Mouse (Mus musculus): Measurements from ENCODE around the gene Mat2a. TPM values are rescaled to one million over a fixed set of nuclear protein-coding genes. Genes with fewer than 3 reads are reported as not detected.

Gene Mat2a
- polyA plus RNA-seq, 1 experiment from 2014 or later = 463 TPM

- WGBS = 87% methylated on average over 6 of the region's 6 CpGs
- no peak for ATAC-seq (ENCODE audit: low FRiP score, low TSS enrichment)
Measured at GRCm38 (mm10) chr6:72383142-72383820, 56.1 kb downstream of the Mat2a start.

More at GRCm38 (mm10) chr6:72383142-72383820, 56.1 kb downstream of the Mat2a start:
- peaks cover 11% of the 10 kb centered on the region; the same call in 1 of the 2 replicates for H3K27me3 ChIP-seq (ENCODE audit: control insufficient read depth, insufficient read depth, low read length)
- H3K4me2 ChIP-seq (replicated peaks; ENCODE audit: low read depth, low read length) = no peak overlapping the region
- H3K4me1 ChIP-seq (ENCODE audit: control insufficient read depth, insufficient read depth, low read length) = peaks cover 5% of the 10 kb centered on the region
- H3K9me3 ChIP-seq (ENCODE audit: control insufficient read depth, low read length) = no peaks in the 10 kb centered on the region
- H3K9ac ChIP-seq (ENCODE audit: low read depth, low read length) = no peak overlapping the region
- H3K27ac ChIP-seq (ENCODE audit: low read depth, low read length) = no peak overlapping the region
- peaks cover 10% of the 10 kb centered on the region for H3K36me3 ChIP-seq (ENCODE audit: control insufficient read depth, insufficient read depth, low read length)
- H3K4me3 ChIP-seq (ENCODE audit: low read length) = no peak overlapping the region

Other genes with a start within 250 kb of the Mat2a start
- gene Atoh8, start 204.0 kb downstream of the Mat2a start, polyA plus RNA-seq (2014; fragmentation: Nextera tagmentation; extraction: Ambion mirVana) = 13.3 and 14.2 TPM in 2 replicates
- gene Sftpb, start 134.9 kb downstream of the Mat2a start, polyA plus RNA-seq (2014; fragmentation: Nextera tagmentation; extraction: Ambion mirVana) = not detected in 2 replicates
- gene Usp39, start 94.4 kb downstream of the Mat2a start, polyA plus RNA-seq (2014; fragmentation: Nextera tagmentation; extraction: Ambion mirVana) = 51.3 and 69.1 TPM in 2 replicates
- 26.7 and 29.8 TPM in 2 replicates for gene 0610030E20Rik, start 92.2 kb downstream of the Mat2a start, polyA plus RNA-seq (2014; fragmentation: Nextera tagmentation; extraction: Ambion mirVana)
- gene Tmem150a, start 84.1 kb downstream of the Mat2a start, polyA plus RNA-seq (2014; fragmentation: Nextera tagmentation; extraction: Ambion mirVana) = 18.3 and 18.7 TPM in 2 replicates
- 103 and 106 TPM in 2 replicates for gene Rnf181, start 72.6 kb downstream of the Mat2a start, polyA plus RNA-seq (2014; fragmentation: Nextera tagmentation; extraction: Ambion mirVana)
- 32.1 and 38.4 TPM in 2 replicates for gene Vamp5, start 59.1 kb downstream of the Mat2a start, polyA plus RNA-seq (2014; fragmentation: Nextera tagmentation; extraction: Ambion mirVana)
- 114 and 143 TPM in 2 replicates for gene Vamp8, start 48.9 kb downstream of the Mat2a start, polyA plus RNA-seq (2014; fragmentation: Nextera tagmentation; extraction: Ambion mirVana)
- gene Ggcx, start 25.2 kb downstream of the Mat2a start, polyA plus RNA-seq (2014; fragmentation: Nextera tagmentation; extraction: Ambion mirVana) = 10.3 and 24.7 TPM in 2 replicates
- gene Sh2d6, start 82.1 kb upstream of the Mat2a start, polyA plus RNA-seq (2014; fragmentation: Nextera tagmentation; extraction: Ambion mirVana) = not detected in 2 replicates
- 63.8 and 66.6 TPM in 2 replicates for gene Capg, start 104.8 kb upstream of the Mat2a start, polyA plus RNA-seq (2014; fragmentation: Nextera tagmentation; extraction: Ambion mirVana)
- gene Elmod3, start 158.9 kb upstream of the Mat2a start, polyA plus RNA-seq (2014; fragmentation: Nextera tagmentation; extraction: Ambion mirVana) = 10.4 and 15.0 TPM in 2 replicates
- gene Retsat, start 158.9 kb upstream of the Mat2a start, polyA plus RNA-seq (2014; fragmentation: Nextera tagmentation; extraction: Ambion mirVana) = 14.7 and 20.1 TPM in 2 replicates
- 22.5 and 39.6 TPM in 2 replicates for gene Tgoln1, start 177.4 kb upstream of the Mat2a start, polyA plus RNA-seq (2014; fragmentation: Nextera tagmentation; extraction: Ambion mirVana)

Data from kidney, embryonic 14.5 days (tissue).